Mouse (Mus musculus) spleen, adult 10 weeks (tissue): ENCODE data around the gene Cuta. TPM values are rescaled to one million over a fixed set of nuclear protein-coding genes. Genes with fewer than 3 reads are reported as not detected.

Experiments used
- polyA plus RNA-seq: library from polyadenylated mRNA; stranded (reverse); fragments of 350-450 nt; fragmentation: Illumina TruSeq; extraction: RNeasy Lipid Tissue Mini Kit (QIAGEN cat#74804); gene quantifications from one replicate; pipeline ENCODE4 v1.2.3, GENCODE M21; 2015; ENCODE audit warnings: low replicate concordance; ENCODE audit not compliant: insufficient read depth

The Cuta gene
- 59.0 TPM for polyA plus RNA-seq

DNA sequence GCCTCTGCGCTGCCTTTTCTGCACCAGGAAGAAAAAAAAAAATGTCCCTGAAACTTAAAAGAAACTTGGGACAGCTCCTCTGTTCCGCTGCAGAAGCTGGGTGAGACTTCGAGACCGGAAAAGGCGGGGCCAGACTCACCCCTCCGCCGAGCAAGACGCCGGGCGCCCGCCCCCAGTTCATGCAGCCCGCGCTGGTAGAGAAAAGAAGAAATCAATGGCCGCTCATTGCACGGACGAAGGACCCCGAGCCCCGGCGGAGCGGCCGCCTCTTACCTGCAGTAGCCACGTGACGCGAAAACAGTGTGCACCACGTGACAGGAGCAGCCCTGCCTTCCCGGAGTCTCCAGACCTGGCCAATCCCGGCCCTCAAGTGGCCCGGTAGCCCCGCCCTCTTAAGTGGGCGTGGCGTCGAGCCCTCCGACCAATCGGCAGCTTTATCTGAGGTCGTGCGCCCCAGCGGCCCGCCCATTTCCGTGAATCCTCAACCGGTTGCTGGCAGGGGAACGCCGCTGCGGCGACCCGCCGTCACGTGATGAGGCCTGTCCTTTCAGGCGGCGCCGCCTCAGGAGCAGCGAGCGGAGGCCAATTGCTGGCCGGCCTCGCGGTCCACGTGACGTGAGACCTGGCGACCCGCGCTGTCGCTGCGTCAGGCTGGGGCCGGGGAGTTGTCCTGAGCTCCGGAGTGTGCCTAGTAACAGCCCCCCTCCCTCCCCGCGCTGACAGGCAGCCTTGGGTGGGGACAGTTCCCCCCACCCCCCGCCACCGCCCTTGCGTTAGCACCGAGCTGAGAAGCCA is at the start of gene Cuta:
TSS of gene Cuta (minus strand) at position 392 of the 795 bp plus-strand sequence.

DNA sequence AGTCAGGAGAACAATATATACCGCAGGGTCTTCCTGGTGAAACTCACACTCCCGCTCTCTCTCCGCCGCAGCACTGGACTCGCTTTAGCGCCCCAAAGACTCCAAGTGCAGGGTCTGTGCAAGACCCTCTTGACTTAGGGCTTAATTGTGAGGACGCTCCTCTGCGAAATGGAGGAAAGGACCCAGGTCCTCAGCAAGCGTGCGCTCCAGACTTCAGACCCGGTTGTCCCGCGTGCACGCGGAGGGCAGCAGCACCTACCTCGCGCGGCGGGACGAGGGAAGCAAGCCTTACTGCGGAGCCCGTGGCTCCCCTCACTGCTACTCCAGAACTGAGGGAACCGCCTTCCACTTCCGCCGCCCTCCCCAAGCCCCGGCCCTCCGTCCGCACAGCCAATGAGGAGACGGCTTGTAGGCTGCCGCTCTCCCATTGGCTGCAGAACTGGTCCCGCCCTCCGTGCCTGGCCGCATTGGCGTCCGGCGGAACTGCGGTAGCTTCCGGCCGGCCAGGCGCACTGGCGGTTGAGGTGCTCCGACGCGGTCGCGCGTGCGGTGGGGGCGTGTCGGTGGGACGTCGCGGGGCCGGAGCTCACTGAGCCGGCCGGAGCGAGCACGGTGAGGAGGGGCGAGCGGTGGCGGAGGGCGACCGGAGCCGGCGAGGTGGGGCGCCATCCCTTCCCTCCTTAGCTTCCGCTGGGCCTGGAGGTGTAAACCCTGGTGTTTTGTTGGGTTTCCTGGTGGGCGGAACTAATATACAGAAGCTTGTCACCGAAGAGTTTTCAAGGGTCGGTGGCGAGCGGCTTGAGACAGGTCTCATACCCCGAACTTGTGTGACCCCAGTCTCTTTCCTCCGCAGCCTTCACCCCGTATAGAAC is 33.6 kb upstream of the Cuta start, which contains the start of gene Zbtb9:
TSS of gene Zbtb9 (plus strand) at position 465 of the 872 bp plus-strand sequence.

DNA sequence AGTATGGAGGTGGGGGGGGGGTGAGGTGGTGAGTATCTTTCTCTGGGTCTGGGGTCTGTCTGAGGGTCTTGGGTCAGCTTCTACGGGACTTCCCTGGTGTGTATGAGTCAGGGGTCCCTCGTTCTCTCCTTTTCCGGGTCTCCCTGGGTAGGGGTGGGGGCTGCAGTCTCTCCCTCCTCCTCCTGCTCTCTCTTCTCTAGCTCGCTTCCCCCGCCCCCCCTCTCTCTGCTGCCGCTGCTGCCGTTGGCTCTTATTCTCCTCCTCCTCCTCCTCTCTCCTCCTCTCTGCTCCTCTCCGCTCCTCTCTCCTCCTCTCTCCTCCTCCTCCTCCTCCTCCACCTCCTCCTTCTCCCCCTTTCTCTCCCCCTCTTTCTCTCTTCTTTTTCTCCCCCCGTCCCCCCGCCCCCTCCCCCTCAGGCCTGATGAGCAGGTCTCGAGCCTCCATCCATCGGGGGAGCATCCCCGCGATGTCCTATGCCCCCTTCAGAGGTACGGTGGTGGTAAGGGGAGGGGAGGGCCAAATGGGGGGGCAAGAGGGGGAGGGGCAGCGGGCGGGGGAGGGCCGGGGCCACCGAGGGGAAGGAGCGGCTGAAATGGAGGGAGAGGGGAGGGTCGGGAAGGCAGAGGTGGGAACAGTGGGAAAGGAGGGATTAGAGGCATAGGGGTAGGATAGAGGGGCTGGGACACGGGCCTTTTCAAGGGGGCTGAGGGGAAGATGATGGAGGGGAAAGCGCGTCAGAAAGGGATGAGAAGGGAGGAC is 1.8 kb upstream of the Cuta start, which contains the start of gene Syngap1:
TSS of gene Syngap1 (plus strand) at position 223 of the 759 bp plus-strand sequence.

DNA sequence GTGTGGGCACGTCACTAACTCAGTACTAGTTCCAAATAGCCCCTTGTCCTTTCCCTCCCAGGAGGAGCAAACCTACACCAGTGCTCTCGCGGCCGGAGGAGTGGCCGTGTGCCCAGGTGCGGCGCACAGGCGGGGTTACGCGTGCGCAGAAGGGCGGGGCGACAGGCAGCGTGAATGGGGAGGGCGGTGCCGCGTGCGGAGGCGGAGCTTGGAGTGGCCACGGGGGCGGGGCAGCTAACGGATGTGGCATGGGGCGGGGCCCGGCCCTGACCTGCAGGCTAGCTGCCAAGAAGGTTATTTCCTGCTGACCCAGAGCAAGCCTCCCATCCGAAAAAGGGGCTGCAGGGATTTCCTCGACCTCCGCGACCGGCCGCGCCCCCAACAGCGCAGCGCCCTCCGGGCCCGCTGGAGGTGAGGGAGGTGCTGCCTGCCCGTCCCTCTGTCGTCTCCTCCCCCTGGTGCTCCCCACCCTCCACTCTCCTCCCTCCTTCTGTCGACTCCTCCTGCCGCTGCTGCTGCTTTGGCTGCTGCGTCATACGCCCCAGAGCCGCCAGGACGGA is 6.5 kb downstream of the Cuta start, which contains the start of gene Phf1:
TSS of gene Phf1 (plus strand) at position 214 of the 560 bp plus-strand sequence.

DNA sequence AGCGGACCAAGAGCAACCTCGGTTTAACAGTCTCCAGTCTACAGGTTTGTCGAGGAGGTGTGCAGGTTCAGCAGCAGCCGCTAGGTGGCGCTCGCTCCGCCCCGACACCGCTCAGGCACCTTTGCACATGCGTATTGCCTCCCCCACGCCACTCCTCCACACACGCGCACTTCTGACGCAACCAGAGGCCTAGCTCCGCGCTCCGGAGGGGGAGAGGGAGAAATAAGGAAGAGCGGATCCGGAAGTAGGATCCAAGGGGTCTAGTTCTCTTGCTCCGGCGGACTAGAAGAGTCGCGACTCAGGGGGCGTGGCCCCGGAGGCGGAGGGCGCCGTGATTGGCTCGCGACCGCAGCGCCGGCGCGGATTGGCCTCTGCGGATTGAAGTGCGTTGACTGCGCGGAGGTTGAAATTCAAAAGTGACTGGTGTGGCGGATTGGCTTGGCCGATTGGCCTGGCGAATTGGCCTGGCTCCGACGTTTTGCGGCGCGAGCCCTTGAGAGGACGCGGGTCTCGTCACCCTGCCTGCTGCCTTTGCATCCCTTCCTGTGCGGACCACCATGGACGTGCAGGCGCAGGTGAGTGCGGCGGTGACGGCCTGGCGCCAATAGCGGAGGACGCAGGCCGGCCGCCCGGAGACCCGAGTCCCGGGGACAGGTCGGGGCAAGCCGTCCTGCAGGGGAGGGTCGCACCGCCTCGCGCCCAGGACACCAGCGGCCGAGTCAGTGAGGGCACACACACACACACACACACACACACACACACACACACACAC is 22.5 kb downstream of the Cuta start, which contains the start of gene Kifc5b:
TSS of gene Kifc5b (plus strand) at position 381 of the 772 bp plus-strand sequence.

Other genes starting within 250 kb of the Cuta start
- gene Crebrf, start 223.9 kb downstream of the Cuta start, polyA plus RNA-seq, result 61.7 TPM
- gene Bnip1, start 158.5 kb downstream of the Cuta start, polyA plus RNA-seq, result 46.1 TPM
- not detected for gene Nkx2-5, start 94.6 kb downstream of the Cuta start, polyA plus RNA-seq
- 2.3 TPM for gene Kifc5b, start 22.5 kb downstream of the Cuta start, polyA plus RNA-seq
- 41.9 TPM for gene Phf1, start 6.5 kb downstream of the Cuta start, polyA plus RNA-seq
- gene Syngap1, start 1.7 kb upstream of the Cuta start, polyA plus RNA-seq, result 2.5 TPM
- gene Zbtb9, start 33.6 kb upstream of the Cuta start, polyA plus RNA-seq, result 29.6 TPM
- 23.5 TPM for gene Bak1, start 89.4 kb upstream of the Cuta start, polyA plus RNA-seq
- 19.6 TPM for gene Itpr3, start 117.7 kb upstream of the Cuta start, polyA plus RNA-seq
- gene Uqcc2, start 194.3 kb upstream of the Cuta start, polyA plus RNA-seq, result 41.2 TPM
- gene Ip6k3, start 228.2 kb upstream of the Cuta start, polyA plus RNA-seq, result 0.44 TPM